Mouse (Mus musculus) forebrain, embryonic 12.5 days (tissue): ENCODE measurements at regions not wholly inside any gene's neighbourhood (a gene's known extent, or its start where the extent isn't known, plus 50 kb on each side); places are given as distances from the start of the nearest gene placed in this dataset.

Source experiments
- ATAC-seq: fragments of 200-750 bp; cut with Nextera tagmentation; 2 replicates; pipeline ENCODE4 v1.8.0; 2017; ENCODE audit warnings: moderate TSS enrichment; ENCODE audit not compliant: low FRiP score
- H3K27ac ChIP-seq: fragments of 300-500 bp; sonication (generic); 2 replicates; pipeline ENCODE4 v1.5.1; 2016; ENCODE audit warnings: mild to moderate bottlenecking
- H3K27me3 ChIP-seq: fragments of 300-500 bp; sonication (generic); 2 replicates; pipeline ENCODE4 v1.6.1; 2016; ENCODE audit warnings: mild to moderate bottlenecking
- H3K36me3 ChIP-seq: fragments of 300-500 bp; sonication (generic); replicated peaks from 2 replicates; pipeline ENCODE4 v1.6.1; 2016; ENCODE audit warnings: mild to moderate bottlenecking
- H3K4me1 ChIP-seq: fragments of 300-500 bp; sonication (generic); 2 replicates; pipeline ENCODE4 v1.6.1; 2016
- H3K4me2 ChIP-seq: fragments of 300-500 bp; sonication (generic); 2 replicates; pipeline ENCODE4 v1.6.1; 2016; ENCODE audit warnings: mild to moderate bottlenecking, moderate library complexity
- H3K4me3 ChIP-seq: fragments of 300-500 bp; sonication (generic); replicated peaks from 2 replicates; pipeline ENCODE4 v1.5.1; 2016; ENCODE audit warnings: mild to moderate bottlenecking
- H3K9ac ChIP-seq: fragments of 300-500 bp; sonication (generic); 2 replicates; pipeline ENCODE4 v1.6.1; 2016; ENCODE audit warnings: mild to moderate bottlenecking
- H3K9me3 ChIP-seq: fragments of 300-500 bp; sonication (generic); 2 replicates; pipeline ENCODE4 v1.6.1; 2016
- WGBS: fragments of 180-500 bp; shearing (Covaris S2); methylation state at CpG from one replicate; pipeline ENCODE4 v1.1.7; 2016; 5-methylcytosine and 5-hydroxymethylcytosine counted together

DNA sequence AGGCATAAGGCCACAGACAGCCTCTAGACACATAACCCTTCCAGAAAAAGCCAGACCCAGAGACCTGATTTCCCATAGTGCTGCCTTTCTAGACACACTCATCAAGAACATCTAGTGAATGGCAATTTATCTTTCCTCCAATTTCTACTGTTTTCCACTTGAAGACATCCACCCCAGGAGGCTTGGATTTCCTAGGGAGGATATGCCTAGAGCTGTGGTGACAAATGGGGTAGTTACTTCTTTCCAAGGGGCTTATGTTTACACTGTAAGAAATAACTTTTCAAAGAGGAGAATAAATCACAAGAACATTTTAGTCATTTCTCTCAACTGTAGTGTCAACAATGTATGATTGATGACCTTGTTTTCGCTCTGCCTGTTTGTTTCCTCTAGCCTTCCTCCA lies 124.2 kb upstream of the St6gal2 start:
- WGBS: 89% methylated on average over 1 of the region's 1 CpGs
- H3K36me3 ChIP-seq: no peaks in the 10 kb centered on the region
- H3K4me3 ChIP-seq: no peak overlapping the region
- H3K9me3 ChIP-seq: no peaks in the 10 kb centered on the region
- H3K4me2 ChIP-seq: no peak overlapping the region
- no peaks in the 10 kb centered on the region for H3K27me3 ChIP-seq
- ATAC-seq: no peak
- H3K4me1 ChIP-seq: no peaks in the 10 kb centered on the region
- no peak overlapping the region for H3K9ac ChIP-seq
- no peak overlapping the region for H3K27ac ChIP-seq

DNA sequence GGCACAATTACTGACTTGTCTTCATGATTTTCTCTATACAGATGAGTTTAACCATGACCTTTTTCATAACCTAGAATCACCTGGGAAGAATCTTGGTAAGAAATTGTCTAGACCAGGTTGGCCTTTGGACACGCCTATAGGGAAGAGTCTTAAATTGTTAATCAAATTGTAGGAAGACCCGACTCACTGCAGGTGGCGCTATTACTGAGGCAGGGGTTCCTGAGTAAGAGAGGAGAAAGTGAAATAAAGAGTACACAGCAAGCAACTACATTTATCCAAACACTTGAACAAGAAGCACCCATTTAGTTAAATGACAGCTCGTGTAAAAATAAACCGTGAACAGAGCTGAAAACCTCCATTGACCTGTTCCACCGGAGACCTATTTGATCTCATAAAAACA lies 85.9 kb upstream of the St6gal2 start:
- no peaks in the 10 kb centered on the region for H3K36me3 ChIP-seq
- no peak overlapping the region for H3K4me2 ChIP-seq
- H3K9me3 ChIP-seq: no peaks in the 10 kb centered on the region
- H3K9ac ChIP-seq: no peak overlapping the region
- WGBS: 84% methylated on average over 6 of the region's 6 CpGs
- no peak for ATAC-seq
- H3K4me3 ChIP-seq: no peak overlapping the region
- H3K27ac ChIP-seq: no peak overlapping the region
- no peaks in the 10 kb centered on the region for H3K4me1 ChIP-seq
- no peaks in the 10 kb centered on the region for H3K27me3 ChIP-seq

DNA sequence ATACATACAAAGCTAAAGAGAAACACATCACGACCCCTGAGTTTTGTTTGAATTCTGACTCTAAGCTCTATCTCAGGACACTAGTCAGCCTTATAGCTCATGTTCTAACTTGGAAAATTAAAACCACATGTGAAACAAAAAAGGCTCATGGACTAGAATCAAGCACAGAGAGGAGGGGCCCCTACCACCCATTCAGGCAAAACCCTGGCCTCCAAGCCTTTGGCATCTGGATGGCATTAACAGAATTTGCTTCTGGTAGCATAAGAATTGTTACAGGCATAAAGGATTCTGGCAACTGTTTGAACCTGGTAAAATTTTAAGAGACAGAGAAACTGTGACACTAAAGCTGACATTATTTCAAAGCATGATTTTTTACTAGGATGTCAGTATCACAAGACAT lies 78.1 kb upstream of the St6gal2 start:
- H3K9ac ChIP-seq: no peak overlapping the region
- H3K4me3 ChIP-seq: no peak overlapping the region
- H3K4me2 ChIP-seq: no peak overlapping the region
- H3K4me1 ChIP-seq: no peaks in the 10 kb centered on the region
- no peak overlapping the region for H3K27ac ChIP-seq
- H3K9me3 ChIP-seq: no peaks in the 10 kb centered on the region
- 83% methylated on average over 1 of the region's 1 CpGs for WGBS
- no peaks in the 10 kb centered on the region for H3K36me3 ChIP-seq
- no peaks in the 10 kb centered on the region for H3K27me3 ChIP-seq
- ATAC-seq: no peak

DNA sequence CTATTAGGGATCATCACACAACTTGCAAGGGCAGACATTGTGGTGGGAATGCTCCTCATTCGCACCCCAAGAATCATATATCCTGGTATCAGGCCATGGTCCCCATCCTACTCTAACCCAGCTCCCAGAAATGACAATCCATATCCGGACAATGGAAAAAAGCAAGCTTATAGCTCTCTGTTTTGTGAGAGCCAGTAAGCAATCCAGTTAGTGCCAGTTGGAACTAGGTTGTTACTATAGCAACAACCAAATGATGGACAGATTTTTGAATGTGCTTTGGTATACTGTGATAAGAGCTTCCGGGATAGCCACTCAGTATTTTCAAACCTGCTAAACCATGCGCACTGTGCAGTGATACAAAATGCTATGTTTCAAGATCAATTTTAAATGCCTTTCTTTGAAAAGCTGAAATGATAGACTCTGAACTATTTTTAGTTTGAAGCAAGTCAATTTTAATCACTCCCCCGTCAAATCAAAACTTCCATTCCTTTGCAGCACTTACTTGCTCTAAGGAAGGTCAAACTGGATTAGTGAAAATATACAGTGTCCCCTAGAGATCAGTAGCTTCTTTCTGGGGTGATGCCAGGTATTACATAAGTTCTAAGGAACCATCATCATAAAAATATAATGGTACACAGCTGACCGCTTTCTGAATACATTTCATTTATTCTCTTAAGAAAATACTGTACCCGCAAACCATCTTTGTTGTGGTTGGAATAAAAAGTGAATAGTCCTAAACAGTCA lies 77.5 kb upstream of the St6gal2 start:
- 83% methylated on average over 7 of the region's 7 CpGs for WGBS
- Histone ChIP-seq H3K4me3 (no peak overlapping the region), H3K4me2 (no peak overlapping the region), H3K27ac (no peak overlapping the region), H3K9me3 (no peaks in the 10 kb centered on the region), H3K9ac (no peak overlapping the region), H3K36me3 (no peaks in the 10 kb centered on the region), H3K4me1 (no peaks in the 10 kb centered on the region), H3K27me3 (no peaks in the 10 kb centered on the region)
- ATAC-seq: peak; percentile 9; the same call in 1 of the 2 replicates
